Mouse (Mus musculus) kidney, postnatal 0 days (tissue): ENCODE results near the gene Tnn. TPM values are rescaled to one million over a fixed set of nuclear protein-coding genes. Genes with fewer than 3 reads are reported as not detected.

Experiments used
- ATAC-seq: fragments of 200-750 bp; cut with Nextera tagmentation; replicated peaks from 2 replicates; pipeline ENCODE4 v1.8.0; 2017; ENCODE audit warnings: low read depth, moderate number of reproducible peaks, moderate TSS enrichment, moderate library complexity; ENCODE audit not compliant: low FRiP score
- DNase-seq: peaks from one replicate; pipeline ENCODE4 v3.0.0-alpha.2; 2016; ENCODE audit warnings: low spot score
- H3K27ac ChIP-seq: fragments of 300-500 bp; sonication (generic); 2 replicates; pipeline ENCODE4 v1.5.1; 2014; ENCODE audit warnings: mild to moderate bottlenecking
- H3K27me3 ChIP-seq: fragments of 300-500 bp; sonication (generic); 2 replicates; pipeline ENCODE4 v1.6.1; 2014; ENCODE audit warnings: low read length, mixed read lengths; ENCODE audit not compliant: insufficient read depth
- H3K36me3 ChIP-seq: fragments of 300-500 bp; sonication (generic); 2 replicates; pipeline ENCODE4 v1.6.1; 2014; ENCODE audit warnings: low read length, mixed read lengths; ENCODE audit not compliant: insufficient read depth
- H3K4me1 ChIP-seq: fragments of 300-500 bp; sonication (generic); replicated peaks from 2 replicates; pipeline ENCODE4 v1.6.1; 2014; ENCODE audit warnings: antibody characterized with exemption, low read length, mixed read lengths; ENCODE audit not compliant: insufficient read depth
- H3K4me2 ChIP-seq: fragments of 300-500 bp; sonication (generic); 2 replicates; pipeline ENCODE4 v1.6.1; 2014; ENCODE audit warnings: mild to moderate bottlenecking, low read length, moderate library complexity, mixed read lengths
- H3K4me3 ChIP-seq: fragments of 300-500 bp; sonication (generic); replicated peaks from 2 replicates; pipeline ENCODE4 v1.5.1; 2014; ENCODE audit warnings: low read depth, low read length
- H3K9ac ChIP-seq: fragments of 300-500 bp; sonication (generic); 2 replicates; pipeline ENCODE4 v1.6.1; 2014; ENCODE audit warnings: low read depth, low read length
- H3K9me3 ChIP-seq: fragments of 300-500 bp; sonication (generic); replicated peaks from 2 replicates; pipeline ENCODE4 v1.6.1; 2016; ENCODE audit warnings: low read length, inconsistent platforms, mixed read lengths
- CTCF ChIP-seq: IDR thresholded peaks from 2 replicates; pipeline ENCODE4 v1.5.1; 2016; ENCODE audit warnings: antibody characterized with exemption, low read depth, mild to moderate bottlenecking, moderate library complexity
- whole genome bisulfite sequencing: fragments of 180-500 bp; shearing (Covaris S2); extraction: QIAGEN DNeasy Blood & Tissue Kit; methylation state at CpG from one replicate; pipeline ENCODE4 v1.1.7; 2014; 5-methylcytosine and 5-hydroxymethylcytosine counted together
- polyA plus RNA-seq: library from polyadenylated mRNA; unstranded; fragments of >200 nt; fragmentation: Nextera tagmentation; extraction: Ambion mirVana; gene quantifications from 2 replicates; pipeline ENCODE4 v1.2.1, GENCODE M21; 2015

The Tnn gene
- polyA plus RNA-seq: 0.66 and 0.72 TPM in 2 replicates

DNA sequence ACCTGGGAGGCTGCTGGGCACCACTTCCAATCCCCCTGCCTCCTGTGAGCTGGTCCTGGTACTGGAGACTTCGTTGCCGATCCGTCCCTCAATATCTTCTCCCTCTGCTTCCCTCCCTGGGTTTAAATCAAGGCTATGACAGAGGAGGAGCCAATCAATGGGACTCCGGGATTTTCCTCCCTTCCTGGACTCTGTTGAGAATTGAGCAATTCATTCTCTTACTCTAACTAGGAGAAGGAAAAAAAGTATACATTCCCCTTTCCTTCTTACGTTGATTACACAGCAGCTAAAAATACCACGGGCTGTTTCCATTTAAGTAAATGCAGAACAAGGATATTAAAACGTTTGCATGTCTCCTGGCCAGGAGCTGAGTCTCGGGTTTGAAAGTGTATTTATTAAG is at the start of gene Tnn:
TSS of gene Tnn (minus strand) at position 101 of the 400 bp plus-strand sequence.
- H3K36me3 ChIP-seq: no peaks in the 10 kb centered on the region
- no peaks in the 10 kb centered on the region; the same call in 1 of the 2 replicates for H3K4me1 ChIP-seq
- H3K27ac ChIP-seq: no peak within 1 kb of the TSS
- H3K4me3 ChIP-seq: no peak within 1 kb of the TSS
- DNase-seq: no peak
- H3K4me2 ChIP-seq: no peak within 1 kb of the TSS
- WGBS: 58% methylated on average over 8 of the region's 8 CpGs
- no peak for ATAC-seq
- H3K27me3 ChIP-seq: no peaks in the 10 kb centered on the region
- H3K9me3 ChIP-seq: no peaks in the 10 kb centered on the region
- TF ChIP-seq CTCF: no peak
- H3K9ac ChIP-seq: no peak within 1 kb of the TSS

DNA sequence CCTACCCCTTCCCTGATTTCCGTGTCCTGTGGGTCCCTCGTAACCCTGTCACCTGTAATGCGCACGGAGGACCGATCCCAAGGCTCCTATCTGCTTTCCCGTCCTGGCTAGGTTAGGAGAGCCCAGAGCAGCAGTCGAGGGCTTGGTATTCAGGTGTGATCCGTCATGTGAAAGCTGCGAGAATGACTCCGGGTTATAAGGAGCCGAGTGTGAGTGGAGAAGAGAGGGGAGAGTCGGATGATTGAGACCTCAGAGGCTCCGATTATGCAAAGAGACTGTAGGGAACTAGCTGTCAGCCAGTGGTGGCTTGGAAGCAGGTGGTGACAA is 41.9 kb upstream of the Tnn start:
- Histone ChIP-seq H3K9me3 (no peaks in the 10 kb centered on the region), H3K4me3 (peak overlapping the region; percentile 90), H3K4me2 (peak overlapping the region; percentile 64), H3K36me3 (0 out of 2 replicates have a peak, but pooled peaks cover 7% of the 10 kb centered on the region), H3K27ac (peak overlapping the region; percentile 89), H3K9ac (peak overlapping the region; percentile 95), H3K4me1 (no peaks in the 10 kb centered on the region), H3K27me3 (no peaks in the 10 kb centered on the region)
- under 1% methylated on average over 13 of the region's 13 CpGs for WGBS
- no peak for ATAC-seq
- DNase-seq: no peak
- no peak for TF ChIP-seq CTCF

DNA sequence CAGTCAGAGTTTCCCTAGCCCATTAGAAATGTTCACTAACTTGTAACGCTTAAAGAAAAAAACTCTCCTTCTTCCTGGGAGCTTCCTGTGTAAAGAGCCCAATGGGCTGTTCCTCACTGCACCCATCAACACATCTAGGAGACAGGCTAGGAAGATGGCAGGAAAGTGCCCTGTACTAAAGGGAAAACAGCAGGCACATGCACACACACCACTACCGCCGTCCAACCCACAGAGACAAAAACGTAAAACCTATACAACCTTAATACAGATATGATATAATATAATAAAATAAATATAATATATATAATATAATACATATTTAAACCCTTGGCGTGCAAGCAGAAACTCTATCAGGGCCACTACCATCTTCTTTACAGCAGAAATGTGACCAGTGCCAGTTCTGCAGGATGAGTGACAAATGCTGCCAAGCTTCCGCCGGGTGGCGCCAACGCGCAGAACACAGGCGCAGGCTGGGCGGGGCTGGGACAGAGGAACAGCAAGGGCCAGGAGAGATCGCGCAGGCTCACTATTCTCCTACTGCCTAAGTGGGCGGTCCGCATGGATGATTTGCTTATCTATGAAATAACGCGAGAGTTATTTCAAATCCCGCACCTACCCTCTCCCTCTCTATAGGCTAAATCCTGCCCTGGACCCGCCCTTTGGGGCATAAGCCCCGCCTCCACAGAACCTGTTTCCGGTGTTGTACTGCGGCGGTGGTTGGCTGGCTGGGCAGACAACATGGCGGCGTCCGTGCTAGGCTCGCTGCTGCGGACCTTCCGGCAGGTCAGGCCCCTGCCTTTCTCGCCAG is 41.4 kb upstream of the Tnn start, which contains the start of gene Mrps14:
TSS of gene Mrps14 (plus strand) at position 687 of the 808 bp plus-strand sequence.
- WGBS: 6% methylated on average over 31 of the region's 31 CpGs
- Histone ChIP-seq H3K4me3 (peak within 1 kb of the TSS; percentile 90), H3K27me3 (no peaks in the 10 kb centered on the region), H3K36me3 (0 out of 2 replicates have a peak, but pooled peaks cover 7% of the 10 kb centered on the region), H3K4me1 (no peaks in the 10 kb centered on the region), H3K4me2 (peak within 1 kb of the TSS; percentile 64), H3K9me3 (no peaks in the 10 kb centered on the region), H3K27ac (peak within 1 kb of the TSS; percentile 89), H3K9ac (peak within 1 kb of the TSS; percentile 95)
- TF ChIP-seq CTCF: peak; percentile 91
- peak; percentile 100 for DNase-seq
- ATAC-seq: peak; percentile 100

DNA sequence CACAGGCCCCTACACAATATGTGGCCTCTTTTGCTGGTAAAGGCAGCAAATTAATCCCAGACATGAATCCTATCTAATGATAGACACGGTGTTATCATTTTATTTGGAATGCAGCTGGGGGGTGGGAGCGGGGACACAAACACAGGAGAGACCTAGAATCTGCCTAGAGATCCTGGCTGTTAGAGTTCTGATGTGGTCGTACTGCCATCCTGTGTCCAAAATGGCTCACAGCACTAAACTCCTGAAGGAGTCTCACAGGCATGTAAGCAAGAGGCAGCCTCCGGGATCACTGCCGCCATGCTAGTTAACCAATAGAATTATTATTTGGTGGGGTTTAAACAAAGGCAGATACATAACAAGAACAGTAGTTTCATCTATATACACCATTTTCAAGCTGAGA is 31.1 kb upstream of the Tnn start:
- Histone ChIP-seq H3K4me2 (no peak overlapping the region), H3K36me3 (no peaks in the 10 kb centered on the region), H3K9me3 (no peaks in the 10 kb centered on the region), H3K9ac (no peak overlapping the region), H3K4me3 (no peak overlapping the region), H3K27me3 (no peaks in the 10 kb centered on the region), H3K4me1 (no peaks in the 10 kb centered on the region), H3K27ac (no peak overlapping the region)
- peak; percentile 82 for DNase-seq
- 0 out of 2 replicates have a peak, but pooled peaks have one; percentile 74 for ATAC-seq
- peak; percentile 86 for TF ChIP-seq CTCF
- WGBS: 9% methylated on average over 5 of the region's 5 CpGs

DNA sequence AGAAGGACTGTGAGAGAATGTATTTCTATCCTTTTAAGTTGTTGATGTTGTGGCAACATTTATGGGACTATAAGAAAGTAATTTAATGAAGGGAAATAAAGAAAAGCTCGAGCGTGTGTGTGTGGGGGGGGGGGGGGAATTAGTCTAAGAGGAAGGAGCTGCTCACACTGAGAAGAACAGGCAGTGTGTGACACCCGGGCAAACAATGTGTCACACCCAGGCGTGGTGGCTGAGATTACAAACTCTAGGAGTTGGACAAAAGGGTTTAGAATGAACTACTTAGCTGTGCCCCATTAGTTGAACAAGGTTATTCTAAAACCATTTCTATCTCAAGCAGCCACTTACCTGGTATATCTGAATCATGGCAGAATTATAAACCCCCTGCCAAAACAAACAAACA is 27.8 kb upstream of the Tnn start:
- no peak for DNase-seq

DNA sequence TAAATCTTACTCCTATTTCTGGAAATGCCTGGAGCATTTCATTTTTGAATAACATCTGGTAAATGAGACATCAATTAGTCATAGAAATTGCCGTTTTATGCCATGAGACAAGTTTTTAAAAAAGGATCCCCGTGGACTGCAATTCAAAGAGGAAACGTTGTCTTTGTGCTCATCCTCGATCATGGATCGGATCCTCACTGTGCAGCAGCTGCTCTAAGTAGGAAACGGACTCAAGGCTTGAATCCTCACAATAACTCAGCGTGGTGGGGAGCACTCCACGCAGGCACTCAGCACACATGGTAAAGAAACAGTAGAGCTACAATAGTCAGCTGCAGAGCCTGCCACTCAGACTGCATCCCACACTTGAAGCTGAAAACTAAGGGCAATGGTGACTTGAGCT is 23.5 kb upstream of the Tnn start:
- DNase-seq (no peak), ATAC-seq (no peak)
- Histone ChIP-seq H3K9ac (no peak overlapping the region), H3K4me1 (no peaks in the 10 kb centered on the region), H3K9me3 (no peaks in the 10 kb centered on the region), H3K4me2 (no peak overlapping the region), H3K27me3 (no peaks in the 10 kb centered on the region), H3K36me3 (no peaks in the 10 kb centered on the region), H3K27ac (no peak overlapping the region), H3K4me3 (no peak overlapping the region)
- WGBS: 83% methylated on average over 8 of the region's 8 CpGs
- TF ChIP-seq CTCF: no peak

More for the DNA sequence above, 27.8 kb upstream of the Tnn start:
- no peak for ATAC-seq
- Histone ChIP-seq H3K4me3 (no peak overlapping the region), H3K27me3 (no peaks in the 10 kb centered on the region), H3K27ac (no peak overlapping the region), H3K4me2 (no peak overlapping the region), H3K36me3 (no peaks in the 10 kb centered on the region), H3K4me1 (no peaks in the 10 kb centered on the region), H3K9ac (no peak overlapping the region), H3K9me3 (no peaks in the 10 kb centered on the region)
- 38% methylated on average over 4 of the region's 4 CpGs for WGBS
- no peak for TF ChIP-seq CTCF
